In genomic region chr15:103300560-103300959, GRCm38 (mm10) we compare ENCODE assay signal across 8 mouse cellular contexts. TPM values are rescaled to one million over a fixed set of nuclear protein-coding genes. Genes with fewer than 3 reads are reported as not detected.
A peak's percentile ranks its signal among the peaks of the same experiment; 100 is the strongest.
DNase-seq lines count a peak whose midpoint lies in the region; ATAC-seq and TF ChIP-seq lines count a peak whose summit lies in the region.
"Had no signal": no experiment of that assay in that cellular context is flagged by ENCODE, and none has a peak within 500 bp of the region (broad histone marks: within the 10 kb centered on the region; RNA-seq: fewer than 3 reads in every experiment).

No protein-coding gene starts in this region.

- H3K4me2 ChIP-seq in liver, embryonic 11.5 days: no peak overlapping the region
- no peak overlapping the region for H3K4me2 ChIP-seq in liver, postnatal 0 days (ENCODE audit: low read depth, low read length)
- peak overlapping the region; percentile 50 for H3K4me2 ChIP-seq in forebrain, embryonic 12.5 days
- H3K4me2 ChIP-seq in limb, embryonic 11.5 days (ENCODE audit: low read depth, severe bottlenecking): peak overlapping the region; percentile 41
- H3K4me2 ChIP-seq in stomach, embryonic 14.5 days (replicated peaks; ENCODE audit: low read depth, low read length): peak overlapping the region; percentile 30

- H3K27ac ChIP-seq in liver, embryonic 11.5 days (ENCODE audit: low read depth, low read length): peak overlapping the region; percentile 81
- H3K27ac ChIP-seq in liver, postnatal 0 days (ENCODE audit: low read depth): no peak overlapping the region
- peak overlapping the region; percentile 99 for H3K27ac ChIP-seq in forebrain, embryonic 12.5 days
- peak overlapping the region; percentile 98 for H3K27ac ChIP-seq in limb, embryonic 11.5 days (replicated peaks; ENCODE audit: low read depth, low read length)
- H3K27ac ChIP-seq in stomach, embryonic 14.5 days (ENCODE audit: low read length): peak overlapping the region; percentile 90

- TF ChIP-seq CTCF in liver, postnatal 0 days (IDR thresholded peaks at IDR 0.05; ENCODE audit: low read depth): no peak

- DNase-seq in liver, embryonic 11.5 days (ENCODE audit: low spot score): no peak
- no peak for DNase-seq in liver, postnatal 0 days
- DNase-seq in limb, embryonic 11.5 days (ENCODE audit: low spot score): peak; percentile 63
- DNase-seq in spleen, postnatal 4 days (ENCODE audit: low spot score in 2 of 2): no peak
- no peak for DNase-seq in urinary bladder, postnatal 36 days (ENCODE audit: low spot score in 2 of 2)
- DNase-seq: thymus, adult 2 months had no signal

- H3K9ac ChIP-seq in liver, embryonic 11.5 days (ENCODE audit: low read depth, low read length): no peak overlapping the region
- no peak overlapping the region for H3K9ac ChIP-seq in liver, postnatal 0 days (replicated peaks)
- H3K9ac ChIP-seq in forebrain, embryonic 12.5 days: peak overlapping the region; percentile 48
- H3K9ac ChIP-seq in limb, embryonic 11.5 days (ENCODE audit: low read length): peak overlapping the region; percentile 47; the same call in 1 of the 2 replicates
- H3K9ac ChIP-seq in stomach, embryonic 14.5 days (replicated peaks; ENCODE audit: low read depth, low read length): no peak overlapping the region

- peaks cover 50% of the 10 kb centered on the region for H3K4me1 ChIP-seq in liver, embryonic 11.5 days (replicated peaks; ENCODE audit: control insufficient read depth, insufficient read depth, low read length)
- peaks cover 16% of the 10 kb centered on the region for H3K4me1 ChIP-seq in liver, postnatal 0 days (ENCODE audit: insufficient read depth)
- H3K4me1 ChIP-seq in forebrain, embryonic 12.5 days: peaks cover 94% of the 10 kb centered on the region
- peaks cover 89% of the 10 kb centered on the region for H3K4me1 ChIP-seq in limb, embryonic 11.5 days (ENCODE audit: control insufficient read depth, insufficient read depth, low read length)
- peaks cover 63% of the 10 kb centered on the region for H3K4me1 ChIP-seq in stomach, embryonic 14.5 days (ENCODE audit: control insufficient read depth, insufficient read depth, low read length)

- no peak overlapping the region for H3K4me3 ChIP-seq in liver, embryonic 11.5 days (ENCODE audit: low read depth, low read length)
- no peak overlapping the region for H3K4me3 ChIP-seq in liver, postnatal 0 days (ENCODE audit: low read depth, low read length)
- H3K4me3 ChIP-seq in forebrain, embryonic 12.5 days (replicated peaks): peak overlapping the region; percentile 26; the same call in 1 of the 2 replicates
- H3K4me3 ChIP-seq in limb, embryonic 11.5 days (ENCODE audit: low read depth, low read length): peak overlapping the region; percentile 12; the same call in 1 of the 2 replicates
- no peak overlapping the region for H3K4me3 ChIP-seq in stomach, embryonic 14.5 days (ENCODE audit: low read depth, low read length)

- no peak for TF ChIP-seq EP300 in liver, postnatal 0 days (IDR thresholded peaks at IDR 0.05; ENCODE audit: low read depth)

- no peak for ATAC-seq in liver, embryonic 11.5 days (replicated peaks; ENCODE audit: low FRiP score)
- ATAC-seq in liver, postnatal 0 days: no peak
- peak; percentile 12; the same call in 1 of the 2 replicates for ATAC-seq in forebrain, embryonic 12.5 days (ENCODE audit: low FRiP score)
- ATAC-seq in limb, embryonic 11.5 days (ENCODE audit: insufficient number of reproducible peaks, low FRiP score, low TSS enrichment, low read depth): no peak
- ATAC-seq in stomach, embryonic 14.5 days (ENCODE audit: insufficient number of reproducible peaks, insufficient read depth, low FRiP score, low read depth): no peak

- H3K27me3 ChIP-seq in liver, embryonic 11.5 days (replicated peaks; ENCODE audit: control insufficient read depth, insufficient read depth, low read length): peaks cover 3% of the 10 kb centered on the region
- 0 out of 2 replicates have a peak, but pooled peaks cover under 1% of the 10 kb centered on the region for H3K27me3 ChIP-seq in liver, postnatal 0 days (ENCODE audit: insufficient read depth, low read length)
- H3K27me3 ChIP-seq in forebrain, embryonic 12.5 days: no peaks in the 10 kb centered on the region
- H3K27me3 ChIP-seq in limb, embryonic 11.5 days (ENCODE audit: control insufficient read depth, insufficient read depth, low read length): no peaks in the 10 kb centered on the region
- no peaks in the 10 kb centered on the region for H3K27me3 ChIP-seq in stomach, embryonic 14.5 days (ENCODE audit: control insufficient read depth, insufficient read depth, low read length)

- peaks cover 26% of the 10 kb centered on the region for H3K36me3 ChIP-seq in liver, embryonic 11.5 days (ENCODE audit: control insufficient read depth, insufficient read depth, low read length)
- peaks cover 33% of the 10 kb centered on the region for H3K36me3 ChIP-seq in liver, postnatal 0 days (replicated peaks; ENCODE audit: insufficient read depth, low read length)
- peaks cover 11% of the 10 kb centered on the region; the same call in 1 of the 2 replicates for H3K36me3 ChIP-seq in forebrain, embryonic 12.5 days (replicated peaks)
- no peaks in the 10 kb centered on the region for H3K36me3 ChIP-seq in limb, embryonic 11.5 days (ENCODE audit: control insufficient read depth, insufficient read depth, low read length)
- H3K36me3 ChIP-seq in stomach, embryonic 14.5 days (ENCODE audit: control insufficient read depth, insufficient read depth, low read length): peaks cover 24% of the 10 kb centered on the region; the same call in 1 of the 2 replicates

- 36% methylated on average over 2 of the region's 2 CpGs for WGBS in liver, embryonic 11.5 days
- WGBS in liver, postnatal 0 days (ENCODE audit: insufficient replicate concordance): 45% methylated on average over 2 of the region's 2 CpGs
- 3% methylated on average over 2 of the region's 2 CpGs for WGBS in forebrain, embryonic 12.5 days
- WGBS in limb, embryonic 11.5 days: 3% methylated on average over 2 of the region's 2 CpGs
- WGBS in stomach, embryonic 14.5 days: 15% methylated on average over 2 of the region's 2 CpGs

- no peaks in the 10 kb centered on the region for H3K9me3 ChIP-seq in liver, embryonic 11.5 days (ENCODE audit: control insufficient read depth, low read length)
- no peaks in the 10 kb centered on the region for H3K9me3 ChIP-seq in liver, postnatal 0 days (ENCODE audit: low read length)
- no peaks in the 10 kb centered on the region for H3K9me3 ChIP-seq in forebrain, embryonic 12.5 days
- no peaks in the 10 kb centered on the region for H3K9me3 ChIP-seq in limb, embryonic 11.5 days (ENCODE audit: control insufficient read depth, low read length)
- no peaks in the 10 kb centered on the region for H3K9me3 ChIP-seq in stomach, embryonic 14.5 days (ENCODE audit: control insufficient read depth, low read depth, low read length)

RNA-seq across cellular contexts. Expression of gene Gpr84, which starts 9.9 kb away (rescaled TPM):
- polyA plus RNA-seq in liver, embryonic 11.5 days (2014; fragmentation: Nextera tagmentation; extraction: Ambion mirVana): 0.49 and 0.78 TPM in 2 replicates
- 1.1 and 1.8 TPM in 2 replicates for polyA plus RNA-seq in liver, postnatal 0 days (2015; fragmentation: Nextera tagmentation; extraction: Ambion mirVana)
- 0.10 and 0.37 TPM in 2 replicates for polyA plus RNA-seq in forebrain, embryonic 12.5 days (2016; fragmentation: Nextera tagmentation; extraction: Ambion mirVana)
- 0.31 TPM in 1 of 2 replicates, not detected in the other for polyA plus RNA-seq in limb, embryonic 11.5 days (2014; fragmentation: Nextera tagmentation; extraction: Ambion mirVana)
- polyA plus RNA-seq in stomach, embryonic 14.5 days (2014; fragmentation: Nextera tagmentation; extraction: Ambion mirVana): 0.24 and 0.46 TPM in 2 replicates

RNA-seq across cellular contexts. Expression of gene Copz1, which starts 28.0 kb away (rescaled TPM):
- 298 and 328 TPM in 2 replicates for polyA plus RNA-seq in liver, embryonic 11.5 days (2014; fragmentation: Nextera tagmentation; extraction: Ambion mirVana)
- 110 and 121 TPM in 2 replicates for polyA plus RNA-seq in liver, postnatal 0 days (2015; fragmentation: Nextera tagmentation; extraction: Ambion mirVana)
- polyA plus RNA-seq in forebrain, embryonic 12.5 days (2016; fragmentation: Nextera tagmentation; extraction: Ambion mirVana): 226 and 228 TPM in 2 replicates
- polyA plus RNA-seq in limb, embryonic 11.5 days (2014; fragmentation: Nextera tagmentation; extraction: Ambion mirVana): 320 and 334 TPM in 2 replicates
- polyA plus RNA-seq in stomach, embryonic 14.5 days (2014; fragmentation: Nextera tagmentation; extraction: Ambion mirVana): 281 and 289 TPM in 2 replicates

RNA-seq across cellular contexts. Expression of gene Zfp385a, which starts 39.3 kb away (rescaled TPM):
- polyA plus RNA-seq in liver, embryonic 11.5 days (2014; fragmentation: Nextera tagmentation; extraction: Ambion mirVana): 23.2 and 24.8 TPM in 2 replicates
- 10.1 TPM in 2 replicates for polyA plus RNA-seq in liver, postnatal 0 days (2015; fragmentation: Nextera tagmentation; extraction: Ambion mirVana)
- 16.1 and 16.8 TPM in 2 replicates for polyA plus RNA-seq in forebrain, embryonic 12.5 days (2016; fragmentation: Nextera tagmentation; extraction: Ambion mirVana)
- polyA plus RNA-seq in limb, embryonic 11.5 days (2014; fragmentation: Nextera tagmentation; extraction: Ambion mirVana): 19.2 and 22.9 TPM in 2 replicates
- 11.1 and 11.7 TPM in 2 replicates for polyA plus RNA-seq in stomach, embryonic 14.5 days (2014; fragmentation: Nextera tagmentation; extraction: Ambion mirVana)

RNA-seq across cellular contexts. Expression of gene Nfe2, which starts 42.4 kb away (rescaled TPM):
- 94.1 and 108 TPM in 2 replicates for polyA plus RNA-seq in liver, embryonic 11.5 days (2014; fragmentation: Nextera tagmentation; extraction: Ambion mirVana)
- 85.8 and 89.1 TPM in 2 replicates for polyA plus RNA-seq in liver, postnatal 0 days (2015; fragmentation: Nextera tagmentation; extraction: Ambion mirVana)
- 2.1 and 3.4 TPM in 2 replicates for polyA plus RNA-seq in forebrain, embryonic 12.5 days (2016; fragmentation: Nextera tagmentation; extraction: Ambion mirVana)
- 5.4 and 7.7 TPM in 2 replicates for polyA plus RNA-seq in limb, embryonic 11.5 days (2014; fragmentation: Nextera tagmentation; extraction: Ambion mirVana)
- 1.9 and 2.0 TPM in 2 replicates for polyA plus RNA-seq in stomach, embryonic 14.5 days (2014; fragmentation: Nextera tagmentation; extraction: Ambion mirVana)

Comparison
In these comparisons a context has a peak if more than half of its experiments do, and no peak if none do; other contexts are left out.
1. H3K4me2 ChIP-seq: peak in forebrain, embryonic 12.5 days (single experiment), limb, embryonic 11.5 days (single experiment) and stomach, embryonic 14.5 days (single experiment); none in liver, embryonic 11.5 days (single experiment) and liver, postnatal 0 days (single experiment).
2. H3K4me3 ChIP-seq: peak in forebrain, embryonic 12.5 days (single experiment) and limb, embryonic 11.5 days (single experiment); none in liver, embryonic 11.5 days (single experiment), liver, postnatal 0 days (single experiment) and stomach, embryonic 14.5 days (single experiment).
3. H3K9ac ChIP-seq: peak in forebrain, embryonic 12.5 days (single experiment) and limb, embryonic 11.5 days (single experiment); none in liver, embryonic 11.5 days (single experiment), liver, postnatal 0 days (single experiment) and stomach, embryonic 14.5 days (single experiment).